Mouse (Mus musculus) kidney, adult 11 months (tissue): ENCODE data around the gene Tldc1.
A peak's percentile ranks its signal among the peaks of the same experiment; 100 is the strongest.

Experiments used
- DNase-seq: peaks from one replicate; pipeline ENCODE4 v3.0.0; 2022

Gene Tldc1

DNA sequence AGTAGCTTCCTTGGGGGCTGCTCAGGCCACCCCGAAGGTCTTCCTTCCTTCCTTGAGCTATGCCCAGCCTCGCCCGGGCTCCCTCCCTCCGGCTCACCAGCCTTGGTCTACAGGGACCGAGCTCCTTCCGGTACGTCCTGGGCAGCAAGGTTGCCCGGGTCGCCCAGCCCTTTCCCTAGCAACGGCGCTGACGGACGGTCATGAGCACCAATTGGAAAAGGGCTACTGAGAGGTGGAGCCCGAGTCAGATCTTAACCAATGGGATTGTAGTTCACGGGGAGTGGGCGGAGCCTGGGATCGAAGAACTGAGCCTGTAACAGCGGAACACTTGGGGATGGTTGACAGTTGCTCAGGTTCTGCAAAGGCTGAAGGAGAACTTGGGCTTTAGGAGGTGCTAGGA lies at the start of gene Tldc1:
Tldc1 (minus strand) TSS at position 154 of the 400 bp plus-strand sequence.
- DNase-seq, result peak; percentile 99

DNA sequence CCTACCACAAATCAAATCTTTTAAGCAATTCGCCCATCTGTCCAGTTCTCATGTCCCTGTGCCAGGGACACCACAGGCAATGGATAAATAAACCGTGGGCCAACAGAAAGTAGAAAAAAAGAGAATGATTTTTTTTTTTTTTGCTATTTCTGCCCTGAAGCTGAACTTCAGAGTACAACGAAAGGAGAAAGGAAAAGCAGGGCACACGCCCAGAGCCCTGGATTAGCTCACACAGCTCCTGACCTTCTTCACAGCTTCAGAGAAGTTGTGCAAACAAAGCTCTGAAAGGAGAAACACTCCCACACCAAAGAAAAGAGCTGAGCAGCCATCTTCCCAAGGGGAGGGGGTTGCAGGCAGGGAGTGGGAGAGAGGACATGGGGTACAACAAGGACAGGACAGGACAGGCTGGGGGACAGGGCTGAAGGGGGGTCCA lies 49.5 kb upstream of the Tldc1 start:
- no peak for DNase-seq

DNA sequence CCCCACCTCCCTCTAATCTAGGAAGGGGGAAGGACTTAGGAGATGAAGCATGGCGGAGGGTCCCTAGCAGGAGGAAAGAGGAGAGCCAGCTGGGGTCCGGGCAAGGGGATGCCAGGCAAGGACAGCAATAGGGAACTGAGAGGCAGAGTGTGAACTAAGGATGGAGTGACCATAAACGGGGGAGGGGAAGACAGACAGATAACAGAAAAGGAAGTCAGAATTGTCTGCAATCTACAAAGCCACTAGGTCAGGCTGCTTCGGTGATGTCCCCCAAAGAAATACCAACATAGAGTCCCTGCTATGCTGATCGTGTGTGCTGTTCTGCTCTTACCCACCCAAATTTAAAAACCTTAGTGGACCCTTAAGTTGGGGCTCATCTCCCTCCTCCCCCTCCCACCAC lies 48.8 kb upstream of the Tldc1 start:
- no peak for DNase-seq

DNA sequence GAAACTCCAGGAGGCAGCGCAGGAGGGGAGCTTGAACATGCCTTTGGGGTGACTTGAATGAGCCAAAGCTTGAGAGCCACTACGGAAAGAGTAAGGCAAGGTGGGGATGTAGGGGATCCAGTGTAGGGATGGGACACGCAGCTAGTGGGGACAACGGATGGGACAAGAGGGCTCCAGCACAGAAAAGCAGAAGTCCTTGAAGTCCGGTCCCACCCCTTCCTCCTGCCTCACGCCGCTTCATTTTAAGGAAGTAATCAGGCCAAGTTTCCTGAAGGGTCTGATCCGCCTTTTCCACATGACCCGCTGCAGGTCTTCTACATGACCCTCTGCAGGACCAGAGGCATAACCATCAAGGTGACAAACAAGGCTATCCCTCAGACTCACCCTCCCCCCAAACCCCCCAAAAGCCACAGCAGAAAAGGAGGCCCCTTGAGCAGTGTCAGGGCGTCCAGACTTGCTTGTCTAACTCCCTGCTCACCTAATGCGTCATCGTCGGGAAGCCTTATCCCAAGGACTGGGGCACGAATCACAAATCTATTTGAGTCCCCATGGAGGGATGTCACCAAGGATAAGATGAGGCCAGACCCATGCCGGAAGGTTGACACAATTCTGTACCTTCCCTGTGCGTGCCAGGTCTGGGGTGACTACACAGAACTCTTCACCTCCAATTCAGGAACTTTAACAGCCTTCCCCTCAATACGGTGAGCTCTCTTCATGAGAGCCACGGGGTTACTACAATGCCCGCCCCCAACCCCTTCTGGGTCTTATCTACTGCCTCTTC lies 47.9 kb upstream of the Tldc1 start:
- DNase-seq, result no peak

DNA sequence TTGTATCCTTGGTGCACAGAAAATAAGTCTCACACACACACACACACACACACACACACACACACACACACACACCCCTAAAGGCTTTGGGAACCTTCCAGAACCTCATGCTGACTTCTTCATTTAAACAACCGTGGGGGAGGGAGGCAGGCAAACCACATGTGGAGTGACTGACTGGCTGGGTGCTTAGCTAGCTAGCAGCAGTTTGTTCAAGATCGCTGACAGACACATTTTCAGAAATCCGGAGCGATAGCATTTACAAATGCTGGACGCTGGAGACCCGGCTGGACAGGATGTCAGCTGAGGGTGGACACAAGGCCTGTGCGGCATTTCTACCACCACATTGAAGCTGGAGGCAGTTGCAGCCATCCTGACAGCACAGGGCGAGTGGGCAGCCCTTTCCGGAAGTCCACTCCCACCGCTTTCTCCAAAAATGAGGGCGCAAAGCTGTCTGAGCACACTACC lies 46.6 kb upstream of the Tldc1 start:
- DNase-seq, result peak; percentile 65

DNA sequence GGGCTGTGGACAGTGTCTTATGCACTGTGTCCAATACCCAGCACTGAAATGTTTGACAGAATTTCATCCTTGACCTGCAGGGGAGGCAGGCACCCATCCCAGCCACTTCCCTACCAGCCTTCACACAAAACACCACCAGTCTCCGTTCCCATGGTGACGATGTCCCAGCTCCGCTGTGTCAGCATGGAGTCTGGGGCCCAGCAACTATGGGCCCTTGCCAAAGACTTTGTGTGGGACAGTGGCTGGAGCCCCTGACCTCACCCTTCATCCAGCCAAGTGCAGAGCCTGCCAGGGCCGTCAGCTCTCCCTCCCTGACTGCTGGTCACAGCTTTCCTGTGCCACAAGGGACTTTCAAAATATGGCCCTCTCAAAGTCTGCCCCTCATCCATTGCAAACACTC lies 45.9 kb upstream of the Tldc1 start:
- peak; percentile 61 for DNase-seq

DNA sequence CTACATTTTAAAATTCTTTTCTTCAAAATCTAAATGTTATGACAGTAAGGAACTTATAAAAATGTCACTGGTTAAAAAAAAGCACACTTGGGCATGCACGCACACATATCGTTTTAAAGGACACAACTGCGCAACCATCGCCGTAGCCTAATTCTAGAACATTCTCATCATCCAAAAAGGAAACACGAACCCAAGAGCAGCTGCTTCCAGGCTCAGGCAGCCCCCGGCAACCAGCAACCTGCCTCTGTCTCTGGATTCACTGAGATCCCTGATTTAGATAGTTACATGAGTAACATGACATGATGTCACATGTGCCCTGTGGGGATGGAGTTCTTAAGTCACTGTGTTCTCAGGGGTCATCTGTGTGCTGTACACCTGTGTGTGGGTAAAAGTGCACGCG lies 45.1 kb upstream of the Tldc1 start:
- DNase-seq, result no peak

DNA sequence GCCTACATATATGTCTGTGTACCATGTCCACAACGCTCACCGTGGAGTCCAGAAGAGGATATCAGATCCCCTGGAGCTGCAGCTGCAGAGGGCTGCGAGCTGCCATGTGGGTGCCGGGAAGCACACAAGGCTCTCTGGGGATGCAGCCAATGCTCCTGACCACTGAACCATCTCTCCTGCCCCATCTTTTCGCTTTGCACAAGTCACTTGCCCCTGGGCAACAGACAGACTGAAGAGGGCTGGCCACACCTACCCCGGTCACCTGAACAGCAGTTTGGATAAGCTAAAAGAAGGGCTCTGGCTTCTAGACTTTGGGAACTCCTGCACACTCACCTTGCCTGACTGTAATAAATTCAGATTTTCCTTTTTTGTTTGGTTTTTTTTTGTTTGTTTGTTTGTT lies 43.5 kb upstream of the Tldc1 start:
- DNase-seq, result peak; percentile 62

DNA sequence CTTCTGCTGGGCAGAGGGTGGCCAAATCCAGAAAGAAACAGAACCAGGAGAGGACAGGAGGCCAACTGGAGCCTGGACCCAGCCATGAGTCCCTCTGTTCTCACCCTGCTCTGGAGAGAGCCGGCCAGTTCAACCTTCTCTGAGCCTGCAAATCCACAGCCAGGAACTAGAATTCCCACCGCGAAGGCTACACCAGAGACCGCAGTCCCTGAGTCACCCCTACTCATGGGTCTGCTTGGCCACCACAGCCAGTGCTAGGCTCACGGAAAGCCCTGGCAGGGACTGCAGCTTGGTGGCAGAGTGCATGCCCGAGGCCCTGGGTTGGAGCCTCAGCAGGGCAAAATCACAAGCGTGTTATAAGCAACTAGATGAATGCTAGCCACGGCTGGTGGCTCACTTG lies 41.8 kb upstream of the Tldc1 start:
- no peak for DNase-seq

DNA sequence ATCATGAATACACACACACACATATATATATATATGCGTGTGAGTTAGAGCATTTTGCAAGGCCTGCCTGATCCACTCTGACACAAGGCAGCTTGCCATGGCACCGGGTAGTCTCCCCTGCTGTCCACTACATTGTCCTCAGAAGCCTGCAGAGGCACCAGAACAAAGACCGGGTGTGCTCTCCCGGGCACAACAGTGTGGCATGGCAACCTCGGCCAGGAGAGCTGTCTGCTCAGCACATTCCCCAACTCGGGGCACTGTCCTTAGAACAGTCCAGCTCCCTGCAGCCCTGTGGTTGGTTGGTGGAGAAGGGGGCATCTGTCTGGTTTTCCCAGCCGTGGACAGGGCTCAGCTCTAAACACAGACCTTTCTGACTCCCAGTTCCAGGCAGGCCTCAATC lies 41.1 kb upstream of the Tldc1 start:
- DNase-seq, result peak; percentile 79

DNA sequence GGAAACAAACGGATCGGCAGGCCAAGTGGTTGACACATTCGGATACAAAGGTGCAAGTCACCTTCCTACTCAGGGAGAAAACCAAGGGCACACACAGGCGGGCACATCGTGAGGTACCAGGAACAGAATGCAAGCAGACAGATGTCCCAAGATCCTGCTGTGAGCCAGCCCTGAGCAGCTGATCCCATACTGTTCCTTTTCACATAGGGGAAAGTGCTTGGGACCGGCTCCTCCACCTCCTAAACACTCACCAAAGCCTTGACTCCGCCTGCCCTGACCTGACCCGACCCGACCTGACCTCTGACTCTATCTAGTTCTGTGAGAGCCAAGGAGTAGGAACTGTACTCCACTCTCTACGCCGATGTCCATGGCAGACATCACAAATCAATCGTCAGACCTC lies 39.2 kb upstream of the Tldc1 start:
- DNase-seq, result no peak

DNA sequence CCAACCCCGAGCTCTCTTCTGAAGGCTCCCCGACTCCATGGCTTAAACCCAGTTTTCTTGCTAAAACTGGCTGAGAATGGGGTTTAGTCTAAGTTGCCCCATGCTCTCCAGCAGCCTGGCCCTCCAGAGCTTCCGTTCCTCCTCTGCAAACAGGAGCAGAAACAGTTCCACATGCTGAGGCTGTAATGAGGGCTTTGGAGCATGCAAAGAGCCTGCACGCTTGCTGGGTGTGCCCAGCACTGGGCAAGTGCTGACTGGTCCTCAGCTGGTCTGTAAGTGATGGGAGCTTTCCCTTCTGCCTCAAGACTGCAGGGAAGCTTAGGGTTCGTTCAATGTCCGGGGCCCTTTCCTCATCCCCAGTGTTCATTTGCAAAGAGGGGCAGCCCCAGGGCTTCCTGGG lies 38.0 kb upstream of the Tldc1 start:
- DNase-seq, result no peak

DNA sequence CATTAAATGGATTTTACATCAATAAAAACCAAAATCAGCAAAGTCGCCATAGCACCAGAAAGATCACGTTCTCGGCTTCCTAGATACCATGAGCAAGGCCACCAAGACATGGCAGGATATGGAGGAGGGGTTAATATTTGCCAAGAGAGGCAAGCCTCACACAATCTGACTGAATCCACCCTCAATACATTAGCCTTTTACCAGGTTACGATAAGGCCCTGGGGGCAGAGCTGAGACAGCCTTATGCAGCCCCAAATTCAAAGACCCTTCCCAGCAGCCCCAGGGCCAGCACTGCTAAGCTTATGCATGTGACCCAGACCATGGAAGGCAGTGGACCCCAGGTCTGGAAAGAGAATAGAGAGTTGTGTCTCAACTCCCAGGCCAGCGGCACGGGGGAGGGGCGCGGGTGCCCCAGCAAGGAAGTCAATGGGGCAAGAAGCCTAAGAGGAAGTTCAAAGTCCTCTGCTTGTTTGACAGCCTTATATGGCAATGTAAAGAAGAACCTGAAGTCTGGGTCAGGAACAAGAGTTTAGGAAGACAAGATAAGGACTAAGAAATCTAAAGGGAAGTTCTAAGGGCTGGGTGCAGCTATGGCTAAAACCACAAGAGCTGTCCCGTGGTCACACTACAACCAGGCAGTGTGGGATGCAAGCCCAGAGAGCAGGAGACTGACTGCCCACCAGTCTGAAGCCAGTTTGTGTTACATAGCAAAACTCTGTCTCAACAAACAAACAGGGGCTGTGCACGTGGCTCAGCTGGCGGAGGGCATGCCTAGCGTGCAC lies 34.6 kb upstream of the Tldc1 start:
- no peak for DNase-seq

DNA sequence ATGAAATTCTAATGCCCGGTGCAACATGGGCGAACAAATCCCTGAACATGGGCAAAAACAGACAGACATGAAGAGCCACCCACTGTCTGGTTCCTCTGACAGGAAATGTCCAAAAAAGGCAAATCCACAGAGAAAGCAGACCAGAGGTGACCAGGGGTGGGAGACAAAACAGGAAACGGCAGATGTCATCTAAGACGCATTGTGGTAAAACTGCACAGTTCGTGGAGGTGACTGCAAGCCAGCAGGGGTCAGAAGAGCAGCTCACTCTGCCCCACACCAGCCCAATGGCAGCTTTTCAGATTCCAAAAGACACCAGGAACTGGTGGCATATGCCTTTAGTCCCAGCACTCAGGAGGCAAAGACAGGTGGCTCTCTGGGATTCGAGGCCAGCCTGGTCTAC lies 33.7 kb upstream of the Tldc1 start:
- no peak for DNase-seq

DNA sequence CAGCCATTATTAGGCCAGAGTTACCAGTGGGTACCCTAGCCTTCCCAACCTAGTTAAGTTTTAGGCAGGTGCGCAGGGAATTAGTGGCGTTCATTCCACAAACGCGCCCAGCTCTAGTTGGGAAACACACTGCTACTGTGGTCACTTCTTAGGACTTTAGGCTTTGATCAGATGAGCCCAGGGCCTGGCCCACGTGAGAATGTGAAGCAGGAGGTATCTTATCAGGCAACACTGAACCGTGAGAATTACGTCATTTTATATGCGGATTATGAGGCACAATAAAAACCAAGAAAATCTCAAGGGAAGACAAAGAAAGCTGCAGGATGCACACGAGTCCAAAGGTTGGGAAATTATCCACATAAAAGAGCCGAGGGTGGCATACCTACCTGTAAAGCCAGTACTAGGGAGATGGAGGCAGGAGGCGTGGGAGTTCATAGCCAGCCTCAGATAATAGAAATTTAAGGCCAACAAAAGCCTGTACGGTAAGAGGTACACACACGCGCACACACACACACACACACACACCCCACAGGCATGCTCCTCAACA lies 32.8 kb upstream of the Tldc1 start:
- no peak for DNase-seq

DNA sequence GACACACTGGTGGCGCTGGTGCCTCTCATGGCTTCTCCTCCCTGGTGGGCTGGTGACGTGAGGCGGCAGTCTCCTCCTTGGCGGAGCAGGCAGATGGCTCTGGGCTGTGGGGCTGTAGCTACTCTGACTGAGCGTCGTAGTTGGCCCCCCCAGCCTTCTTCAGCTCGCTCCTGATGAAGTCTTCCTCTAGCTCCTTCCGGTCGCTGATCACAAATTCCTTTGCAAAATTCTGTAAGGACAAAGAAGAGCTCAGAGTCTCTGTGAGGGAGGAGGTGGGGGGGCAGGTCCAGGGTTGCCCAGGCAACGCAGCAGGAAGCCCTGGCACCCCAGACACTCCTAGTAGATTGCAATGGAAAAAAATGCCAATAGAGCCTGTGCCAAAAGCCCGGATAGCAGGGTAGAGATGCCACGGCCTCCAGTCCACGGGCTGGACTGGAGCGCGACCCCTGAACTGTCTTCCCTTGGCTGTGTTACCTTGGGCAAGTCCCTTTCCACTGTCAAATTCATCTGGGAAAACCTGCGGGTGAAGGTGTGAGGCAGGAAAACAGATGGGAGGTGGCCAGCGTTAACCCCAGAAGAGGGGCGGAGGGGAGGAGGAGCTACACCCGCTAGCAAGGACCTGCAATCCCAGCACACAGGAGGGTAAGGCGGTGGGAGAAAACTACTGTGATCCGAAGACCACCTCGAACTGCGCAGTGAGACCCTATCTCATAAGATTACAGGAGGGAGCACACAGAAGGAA lies 32.1 kb upstream of the Tldc1 start:
- no peak for DNase-seq

DNA sequence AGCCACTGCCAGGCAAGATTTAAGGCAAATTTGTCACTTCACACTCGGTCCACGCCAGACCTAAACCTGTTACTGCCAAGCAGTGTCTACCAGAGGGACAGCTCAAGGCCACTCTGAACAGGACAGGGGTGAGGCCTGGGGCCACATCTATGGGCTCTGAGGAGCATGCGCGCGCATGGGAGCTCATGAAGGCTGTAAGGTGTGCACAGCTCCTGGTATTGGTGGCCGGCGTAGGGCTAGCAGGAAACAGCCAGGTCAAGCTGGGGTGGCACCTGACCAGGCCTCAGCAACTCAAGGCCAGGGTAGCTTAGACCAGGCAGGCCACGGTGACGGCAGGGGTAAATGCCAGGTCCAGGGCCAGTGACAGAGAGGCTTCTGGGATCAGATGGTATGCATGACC lies 31.4 kb upstream of the Tldc1 start:
- DNase-seq, result no peak

DNA sequence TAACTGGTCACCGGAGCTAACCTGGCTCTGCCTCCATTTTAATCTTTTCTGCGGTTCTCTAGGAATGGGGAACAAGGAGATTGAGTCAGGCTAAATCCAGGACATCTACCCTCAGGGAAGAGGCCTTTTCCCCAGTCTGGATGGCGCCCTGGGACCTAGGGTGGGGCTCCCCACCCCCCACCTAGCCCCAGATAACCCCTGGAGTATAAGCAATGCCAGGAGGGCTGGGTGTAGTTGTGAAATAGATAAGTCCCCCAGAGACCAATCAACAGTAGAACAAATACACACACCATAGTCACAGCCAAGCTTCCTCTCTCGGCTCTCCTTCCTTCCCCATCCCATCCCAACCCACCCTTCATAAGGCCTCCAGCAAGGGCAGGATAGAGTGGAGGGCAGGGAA lies 29.5 kb upstream of the Tldc1 start:
- no peak for DNase-seq

DNA sequence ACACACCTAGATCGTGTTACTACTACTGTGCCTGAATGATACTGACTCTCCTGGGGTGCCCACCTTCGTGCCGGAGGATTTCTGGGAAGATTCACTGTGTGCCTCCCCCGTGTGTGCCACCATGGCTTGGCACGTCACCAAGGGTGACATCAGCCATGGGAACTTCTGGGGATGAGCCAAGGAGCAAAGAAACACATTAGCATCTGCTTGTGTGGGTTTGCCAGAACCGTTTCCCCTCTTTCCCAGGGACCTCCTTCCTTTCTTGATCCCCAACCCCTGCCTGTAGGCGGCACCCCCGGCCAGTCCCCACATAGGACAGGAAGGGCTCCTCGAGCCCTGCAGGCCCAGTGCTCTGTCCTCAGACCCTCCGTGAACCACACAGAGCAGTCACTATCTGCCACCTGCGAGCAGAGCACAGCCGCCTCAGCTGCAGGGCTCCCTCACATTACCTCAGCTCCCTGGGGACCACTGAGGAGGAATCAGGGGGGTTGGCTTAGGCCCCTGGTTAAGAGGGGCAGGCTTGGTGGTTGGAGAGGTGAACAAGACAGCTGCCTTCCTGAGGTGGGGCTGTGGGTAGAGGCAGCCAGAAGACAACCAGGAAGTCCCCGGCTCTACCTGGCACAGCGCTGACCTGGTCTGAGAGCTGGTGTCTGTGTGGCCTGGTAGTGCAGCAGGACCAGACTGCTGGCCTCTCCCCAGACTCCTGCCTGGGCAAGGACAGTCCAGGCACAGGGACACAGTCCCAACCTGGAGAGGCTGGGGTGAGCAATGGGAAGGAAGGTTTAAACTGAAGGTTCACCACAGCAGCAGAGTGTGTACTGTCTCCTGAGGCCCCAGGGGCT lies 28.4 kb upstream of the Tldc1 start:
- no peak for DNase-seq

DNA sequence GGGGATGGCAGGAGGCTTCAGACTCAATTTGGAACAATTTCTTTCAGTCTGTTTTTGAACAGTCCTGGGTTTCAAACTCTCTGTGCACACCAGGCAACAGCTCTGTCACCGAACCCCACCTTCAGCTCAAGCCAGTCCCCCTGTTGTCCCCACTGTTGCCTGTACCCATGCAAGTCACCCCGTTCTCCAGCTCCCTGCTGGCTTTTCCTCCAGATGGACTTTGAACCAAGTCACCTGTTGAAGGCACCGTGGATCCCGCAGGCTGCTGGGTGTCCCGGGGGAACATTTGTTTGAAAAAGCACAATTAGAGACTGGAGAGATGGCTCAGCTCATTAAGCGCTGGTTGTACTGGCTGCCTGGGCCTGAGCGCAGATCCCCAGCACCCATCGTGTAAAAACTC lies 27.1 kb upstream of the Tldc1 start:
- no peak for DNase-seq

DNA sequence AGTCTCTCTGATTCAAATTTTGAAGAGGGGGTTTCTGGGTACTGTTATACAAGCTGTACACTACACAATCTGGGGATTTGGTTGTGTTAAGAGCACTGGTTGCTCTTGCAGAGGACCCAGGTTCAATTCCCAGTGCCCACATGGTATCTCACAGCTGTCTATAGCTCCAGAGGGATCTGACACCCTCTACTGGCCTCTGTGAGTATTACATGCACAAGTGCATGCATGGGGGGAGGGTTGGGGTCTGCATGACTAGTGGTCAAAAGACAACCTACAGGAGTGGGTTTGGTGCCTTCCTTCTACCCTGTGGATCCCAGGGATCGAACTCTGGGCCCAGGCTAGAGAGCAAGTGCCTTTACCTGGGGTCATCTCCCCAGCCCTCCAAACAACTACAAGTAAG lies 24.4 kb upstream of the Tldc1 start:
- no peak for DNase-seq

DNA sequence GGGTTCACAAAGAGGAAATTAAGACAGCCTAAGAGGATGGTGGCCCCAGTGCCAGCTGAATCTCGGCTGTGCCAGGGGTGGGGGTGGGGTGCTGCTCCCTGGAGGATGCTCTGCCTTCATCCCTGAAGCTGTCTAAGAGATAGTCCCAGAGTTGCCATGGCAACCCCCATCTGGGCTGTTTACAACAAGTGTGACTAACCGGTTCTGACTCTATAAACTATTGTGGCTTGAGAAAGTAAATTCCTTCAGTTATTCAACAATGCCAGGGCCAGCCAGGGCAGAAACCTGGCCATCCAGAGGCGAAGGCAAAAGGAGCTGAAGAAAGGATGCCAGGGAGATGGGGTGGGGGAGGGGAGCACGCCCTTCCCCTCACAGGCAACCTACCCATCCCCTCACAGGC lies 23.0 kb upstream of the Tldc1 start:
- no peak for DNase-seq

DNA sequence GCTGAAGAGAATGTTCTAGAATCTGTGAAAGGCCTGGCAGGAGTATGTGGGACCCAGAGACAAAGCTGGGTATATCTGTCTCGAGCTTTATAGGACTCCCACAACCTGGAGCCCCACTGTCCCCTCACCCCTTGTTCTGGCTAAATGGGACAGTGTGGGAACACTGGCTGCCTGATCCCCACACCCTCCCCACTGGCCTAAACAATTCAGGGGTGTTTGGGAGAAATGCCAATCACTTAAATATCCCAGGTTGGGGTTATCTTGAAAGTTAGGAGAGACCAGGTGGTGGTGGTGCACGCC lies 20.7 kb upstream of the Tldc1 start:
- DNase-seq, result no peak
